Mouse (Mus musculus) 3134 (cell line): Measurements from ENCODE around the gene 6430548M08Rik.
A peak's percentile ranks its signal among the peaks of the same experiment; 100 is the strongest.

Source experiments
- DNase-seq: peaks from one replicate; pipeline ENCODE4 v3.0.0-alpha.2; 2011; ENCODE audit warnings: low spot score; ENCODE audit not compliant: insufficient read length; ENCODE audit errors: extremely low read depth

Gene 6430548M08Rik

DNA sequence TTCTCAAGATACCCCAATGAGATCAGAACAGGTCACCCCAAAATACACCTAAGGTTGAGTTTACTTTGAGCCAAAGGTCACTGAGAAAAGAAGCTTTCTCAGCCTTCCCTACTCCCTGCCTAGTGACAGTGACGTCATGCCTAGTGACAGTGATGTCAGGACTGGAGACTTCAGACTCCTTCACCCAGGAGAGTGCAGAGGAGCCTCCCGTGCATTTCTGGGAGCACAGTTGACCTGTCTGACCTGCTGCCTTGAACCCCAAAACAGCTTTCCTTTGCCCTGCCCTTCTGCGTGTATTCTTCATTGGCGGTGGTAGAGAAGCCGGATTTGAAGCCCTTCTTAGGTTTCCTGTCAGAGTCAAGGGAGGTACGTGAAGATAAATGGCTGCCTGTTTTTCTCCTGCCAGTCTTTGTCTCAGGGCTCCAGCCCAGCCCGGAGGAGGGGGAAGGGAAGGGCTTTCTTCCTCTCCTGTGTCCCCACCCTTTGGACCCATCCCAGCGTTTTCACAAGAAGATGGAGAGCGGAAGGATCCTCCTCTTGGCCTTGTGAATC is 9.2 kb upstream of the 6430548M08Rik start:
- DNase-seq: no peak

- DNase-seq: no peak
Measured at GRCm38 (mm10) chr8:120109149-120109548, 4.8 kb upstream of the 6430548M08Rik start.

DNA sequence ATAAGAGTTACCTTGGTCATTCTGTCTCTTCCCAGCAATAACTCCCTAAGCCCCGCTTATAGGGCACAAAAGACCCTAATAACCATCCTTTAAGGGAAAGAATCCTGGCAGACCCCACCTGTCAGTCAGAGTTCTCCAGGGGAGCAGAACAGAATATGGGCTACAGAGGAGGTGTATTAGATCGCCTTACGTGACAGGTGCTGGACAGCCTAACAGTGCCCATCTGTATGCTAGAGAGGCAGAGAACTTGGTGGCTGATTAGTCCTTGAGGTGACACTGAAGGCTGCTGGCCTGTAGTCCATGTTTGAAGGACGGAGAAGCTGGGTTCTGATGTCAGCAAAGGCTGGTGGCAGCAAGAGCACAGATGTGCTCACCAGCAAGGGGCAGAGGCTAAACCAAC is 3.0 kb upstream of the 6430548M08Rik start:
- DNase-seq: no peak

DNA sequence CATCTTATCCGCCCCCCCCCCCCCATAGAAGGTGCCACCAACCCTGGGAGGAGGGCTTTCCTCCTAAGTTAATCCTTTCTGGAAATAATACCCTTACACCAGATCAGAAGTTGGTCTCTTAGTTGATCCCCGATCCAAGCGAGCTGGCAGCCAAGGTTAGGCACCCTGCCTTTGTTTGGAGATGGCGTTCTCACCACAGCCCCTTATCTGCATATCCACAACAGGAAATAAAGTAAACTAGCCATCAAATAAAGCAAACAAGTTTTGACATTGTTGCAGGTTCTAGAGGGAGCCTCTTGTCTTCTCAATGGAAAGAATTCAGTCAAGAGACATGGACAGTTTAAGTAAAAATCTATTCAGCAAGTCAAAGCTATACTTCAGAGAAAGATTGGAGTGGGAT is 2.6 kb upstream of the 6430548M08Rik start:
- no peak for DNase-seq

- DNase-seq: no peak
Measured at GRCm38 (mm10) chr8:120112535-120112934, 1.4 kb upstream of the 6430548M08Rik start.

DNA sequence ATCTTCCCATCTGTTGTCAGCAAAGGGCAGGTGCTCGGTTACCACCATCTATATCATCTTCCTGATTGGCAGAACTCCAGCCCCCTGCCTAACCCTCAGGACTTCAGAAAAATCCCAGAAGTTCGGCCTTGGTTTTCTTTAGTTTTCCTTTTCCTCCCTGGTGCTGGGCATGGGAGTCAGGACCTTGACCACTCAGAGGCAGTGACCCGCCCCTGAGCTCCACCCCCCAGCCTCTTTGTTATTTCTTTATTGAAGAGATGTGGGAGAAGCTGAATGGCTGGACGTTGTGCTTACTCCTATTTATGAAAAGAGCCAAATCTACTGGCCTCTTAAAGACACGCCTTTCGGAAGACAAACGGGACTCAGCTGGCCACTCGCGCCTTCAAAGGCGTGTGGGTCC is 646 bp upstream of the 6430548M08Rik start:
- DNase-seq: no peak

DNA sequence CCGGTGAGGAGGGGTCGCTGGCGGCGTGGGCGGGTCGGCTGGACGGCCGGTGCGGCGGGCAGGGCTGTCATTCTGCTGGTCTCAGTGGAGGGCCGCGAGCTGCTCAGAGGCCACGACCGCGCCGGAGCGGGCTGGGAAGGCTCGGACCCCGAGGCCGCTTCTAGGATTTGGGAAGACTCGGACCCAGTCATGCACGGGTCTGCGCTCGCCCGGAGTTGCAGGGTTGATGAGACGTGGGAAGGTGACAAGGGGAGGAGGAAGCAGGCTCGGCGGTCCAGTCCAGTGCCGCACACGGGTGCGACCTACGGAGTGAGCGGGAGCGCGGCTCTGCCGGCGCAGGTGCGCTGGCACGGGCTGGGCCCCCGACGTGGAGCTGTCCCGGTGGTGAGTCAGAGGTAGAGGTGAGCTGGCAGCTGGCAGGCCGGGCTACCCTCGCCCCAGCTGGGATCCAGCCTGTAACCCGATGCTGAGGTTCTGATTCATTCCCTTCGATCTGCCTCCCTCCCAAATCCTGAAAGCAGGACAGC is 426 bp downstream of the 6430548M08Rik start:
- peak; percentile 62 for DNase-seq

GRCm38 (mm10) chr8:120116600-120116999 is 2.6 kb downstream of the 6430548M08Rik start:
- no peak for DNase-seq

DNA sequence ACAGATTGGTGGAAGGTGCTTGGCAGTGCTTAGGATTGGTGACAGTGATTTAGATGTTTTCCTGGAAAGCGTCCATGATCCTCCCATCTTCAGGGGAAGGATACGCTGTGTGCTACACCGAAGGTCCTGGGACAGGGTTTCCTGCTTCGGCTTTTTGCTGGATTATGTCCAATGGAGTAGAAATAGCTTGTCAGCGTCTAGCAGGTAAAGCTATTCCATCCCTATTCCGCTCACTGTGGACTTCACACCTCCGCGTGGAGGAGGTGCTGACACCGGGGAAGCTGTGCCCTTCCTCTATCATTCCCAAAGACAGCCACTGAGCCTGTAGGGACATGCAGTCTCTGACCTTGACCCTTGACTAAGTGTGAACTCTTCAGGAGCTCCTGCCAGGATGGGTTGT is 4.2 kb downstream of the 6430548M08Rik start:
- no peak for DNase-seq

DNA sequence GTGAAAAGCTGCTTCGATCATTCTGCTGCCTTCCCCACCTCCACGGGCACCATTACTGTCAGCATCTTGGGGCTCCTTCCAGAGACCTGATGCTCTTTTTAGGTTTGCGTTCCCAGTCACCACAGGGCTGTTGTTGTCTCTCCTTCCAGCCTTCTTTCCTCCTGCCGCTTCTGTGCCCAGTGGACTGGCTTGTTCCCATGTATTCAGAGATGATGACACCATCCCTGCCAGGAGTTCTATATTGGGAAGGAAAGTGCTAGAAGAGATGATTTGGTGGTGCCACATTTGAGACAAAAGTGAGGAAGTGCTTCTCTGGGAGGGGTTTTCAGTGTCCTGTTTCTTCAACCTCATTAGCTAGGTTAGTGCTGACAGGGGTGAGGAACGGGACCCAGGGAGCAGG is 4.9 kb downstream of the 6430548M08Rik start:
- DNase-seq: no peak

GRCm38 (mm10) chr8:120119429-120119828 is 5.5 kb downstream of the 6430548M08Rik start:
- DNase-seq: no peak

- DNase-seq: no peak
Measured at GRCm38 (mm10) chr8:120119931-120120330, 6.0 kb downstream of the 6430548M08Rik start.

DNA sequence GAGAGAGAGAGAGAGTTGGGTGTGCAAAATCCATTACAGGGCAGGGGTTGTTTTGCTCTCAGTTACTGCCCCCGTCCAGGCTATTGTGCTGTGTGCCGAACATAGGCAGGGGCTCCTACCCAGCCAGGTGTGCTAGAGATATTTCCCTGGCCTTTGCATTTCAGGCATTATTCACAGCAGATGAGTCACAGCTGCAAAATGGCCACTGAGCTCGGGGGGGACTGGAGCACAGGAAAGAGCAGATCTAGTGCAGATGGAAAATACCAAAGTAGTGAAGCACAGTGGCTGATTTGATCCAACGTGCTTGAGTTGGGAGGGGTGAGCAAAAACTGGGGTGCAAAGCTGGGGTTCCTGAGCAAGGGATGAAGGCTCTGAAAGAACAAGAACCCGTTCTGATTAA is 7.0 kb downstream of the 6430548M08Rik start:
- peak; percentile 28 for DNase-seq

DNA sequence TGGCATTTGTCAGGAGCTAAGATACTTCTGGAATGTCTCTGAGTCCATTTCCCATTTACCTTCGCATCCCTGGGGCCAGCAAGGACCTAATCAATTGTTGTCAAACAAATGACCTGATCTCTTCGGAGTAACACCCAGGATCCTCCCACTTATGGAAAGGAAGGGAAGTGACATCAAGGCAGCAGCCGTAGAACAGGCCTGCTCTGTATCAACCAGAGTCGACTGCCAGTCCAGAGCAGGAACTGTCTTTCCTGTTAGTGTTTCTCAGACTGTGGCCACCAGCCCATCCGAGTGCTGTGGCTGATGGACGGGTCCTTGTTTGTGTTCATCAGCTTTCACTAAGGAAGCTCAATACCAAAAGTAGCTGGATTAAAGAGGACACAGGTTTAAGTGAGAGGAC is 10.3 kb downstream of the 6430548M08Rik start:
- DNase-seq: no peak

DNA sequence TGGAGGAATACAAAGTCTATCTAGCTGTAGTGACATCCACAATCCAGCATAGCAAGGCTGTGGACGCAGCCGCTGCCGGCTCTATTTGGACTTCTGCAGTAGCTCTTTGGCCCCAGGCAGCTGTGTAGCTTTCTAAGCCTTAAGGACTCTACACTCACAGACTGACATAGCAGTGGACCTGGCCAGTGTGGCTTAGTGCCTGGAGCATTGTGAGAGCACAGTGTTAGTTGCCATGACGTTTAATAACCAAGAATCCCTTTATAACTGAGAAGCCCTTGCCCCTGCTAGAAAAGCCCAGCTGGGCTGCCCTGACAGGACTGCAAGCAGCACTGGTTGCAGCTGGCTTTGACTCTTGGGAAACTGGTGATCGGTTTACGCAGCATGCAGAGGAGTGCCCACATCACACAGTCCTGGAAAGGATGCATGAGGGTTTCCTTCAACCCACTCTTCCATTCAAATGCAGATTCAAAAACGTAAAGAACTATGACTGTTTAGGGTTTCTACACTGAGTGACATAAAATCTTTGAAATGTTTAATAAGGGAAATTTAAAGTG is 11.0 kb downstream of the 6430548M08Rik start:
- DNase-seq: no peak

- no peak for DNase-seq
Measured at GRCm38 (mm10) chr8:120126357-120127161, 12.6 kb downstream of the 6430548M08Rik start.

DNA sequence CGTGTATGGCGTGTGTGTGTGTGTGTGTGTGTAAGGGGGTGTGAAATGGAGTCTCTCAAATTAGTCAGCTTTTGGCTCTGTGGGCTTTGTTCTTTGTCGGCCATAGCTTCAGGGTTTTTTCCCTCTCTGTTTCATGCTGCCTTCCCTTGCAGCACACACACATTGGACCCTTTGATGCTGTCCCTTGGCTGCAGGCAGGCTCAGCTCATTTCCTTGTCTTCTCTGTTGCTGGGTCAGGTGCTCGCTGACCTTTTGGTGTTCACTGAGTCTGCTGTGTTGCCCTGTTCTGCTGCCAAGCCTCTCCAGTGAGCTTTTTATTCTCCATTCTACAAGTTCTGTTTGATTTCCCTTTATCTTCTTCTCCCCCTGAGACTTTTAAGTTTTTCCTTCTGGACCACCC is 15.6 kb downstream of the 6430548M08Rik start:
- DNase-seq: no peak

DNA sequence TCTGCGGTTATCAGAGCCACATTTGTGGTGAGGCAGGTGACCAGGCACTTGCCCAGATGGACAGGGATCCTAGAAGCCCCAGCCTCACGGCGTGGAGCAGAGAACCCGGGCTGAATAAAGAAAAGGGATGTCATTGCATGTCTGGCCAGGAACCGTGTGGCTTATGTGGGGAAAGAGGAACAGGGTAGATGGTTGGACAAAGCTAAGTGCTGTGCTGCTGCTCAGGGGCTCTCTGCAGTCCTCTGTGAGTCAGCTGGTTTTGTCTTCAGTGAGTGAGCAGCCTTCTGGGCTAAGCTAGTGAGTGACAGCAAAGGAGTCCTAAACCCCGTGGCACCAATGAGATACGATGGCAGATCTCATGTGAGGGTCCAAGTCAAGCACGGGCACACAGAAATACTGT is 17.2 kb downstream of the 6430548M08Rik start:
- no peak for DNase-seq

DNA sequence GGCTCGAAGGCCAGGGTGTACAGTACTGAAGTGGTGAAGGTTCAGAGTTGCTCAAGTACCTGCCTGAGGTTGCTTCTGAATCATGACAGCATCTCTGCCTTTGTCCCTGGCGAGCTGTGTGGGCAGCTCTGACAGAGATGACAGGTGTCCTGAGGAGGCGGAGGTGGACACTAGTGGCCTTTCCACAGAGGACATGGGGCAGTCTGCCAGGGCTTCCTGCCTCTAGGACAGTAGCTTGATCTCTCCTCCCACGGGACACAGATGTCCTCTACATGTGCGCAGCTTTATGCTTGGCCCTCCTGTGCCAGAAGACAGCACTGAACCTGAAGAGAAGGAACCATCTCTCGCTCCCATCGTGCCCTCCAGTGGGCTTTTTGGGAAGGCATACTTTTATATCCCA is 19.2 kb downstream of the 6430548M08Rik start:
- no peak for DNase-seq

DNA sequence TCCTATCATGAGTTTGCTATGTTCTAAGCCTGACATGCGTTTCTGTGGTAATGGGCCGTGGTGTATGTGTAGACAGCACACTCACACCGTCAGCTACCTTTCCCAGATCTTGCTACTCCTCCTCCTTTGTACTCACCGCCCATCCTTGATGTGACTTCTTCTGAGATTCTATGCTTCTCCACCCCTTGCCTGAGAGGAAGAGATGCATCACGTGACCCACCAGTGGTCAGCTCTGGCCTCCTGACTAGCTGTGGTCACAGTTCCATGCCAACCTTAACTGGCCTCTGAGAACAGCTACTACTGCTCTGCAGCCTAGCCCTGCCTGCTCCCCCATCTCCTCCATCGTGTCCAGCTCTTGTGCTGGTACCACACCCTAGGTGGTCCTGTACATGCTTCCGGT is 21.7 kb downstream of the 6430548M08Rik start:
- DNase-seq: no peak

DNA sequence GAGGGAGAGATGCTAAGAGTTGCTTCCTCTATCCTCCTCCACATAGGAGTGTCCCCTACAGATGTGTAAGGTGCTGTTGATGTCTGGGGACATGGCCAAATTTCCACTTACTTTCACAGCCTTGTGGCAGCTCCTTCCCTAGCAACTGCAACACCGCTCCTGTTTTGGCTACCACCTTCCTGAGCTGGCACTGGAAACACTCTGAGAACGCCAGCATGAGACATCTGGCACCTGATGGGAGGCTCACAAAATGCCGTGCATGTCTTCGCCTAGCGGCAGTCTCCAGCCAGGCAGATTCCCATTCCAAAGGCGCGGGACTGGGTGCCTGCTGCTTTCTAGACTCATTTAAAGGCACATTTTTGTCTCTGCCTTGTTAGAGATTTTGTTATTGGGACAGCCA is 22.7 kb downstream of the 6430548M08Rik start:
- no peak for DNase-seq

GRCm38 (mm10) chr8:120138958-120139357 is 25.0 kb downstream of the 6430548M08Rik start:
- no peak for DNase-seq
